Mouse (Mus musculus) heart, adult 2 months (tissue): Measurements from ENCODE around the gene Zdhhc23.

Experiments used
- CTCF ChIP-seq: fragments of 200-600 bp; IDR thresholded peaks from 2 replicates; pipeline ENCODE4 v1.8.1; 2022; ENCODE audit warnings: antibody characterized with exemption, mild to moderate bottlenecking, moderate library complexity
- EP300 ChIP-seq: fragments of 200-500 bp; IDR thresholded peaks from 2 replicates; pipeline ENCODE4 v1.6.1; 2011; ENCODE audit warnings: low read depth, low read length, control low read depth; ENCODE audit not compliant: insufficient read depth
- POLR2A ChIP-seq: fragments of 200-500 bp; IDR thresholded peaks from 2 replicates; pipeline ENCODE4 v1.6.1; 2011; ENCODE audit warnings: mild to moderate bottlenecking, low read depth, low read length, control low read depth; ENCODE audit not compliant: insufficient read depth

GRCm38 (mm10) chr16:43934856-43935255 is 44.7 kb downstream of the Zdhhc23 start:
- TF ChIP-seq POLR2A (no peak), CTCF (no peak), EP300 (no peak)
